Mouse (Mus musculus): Measurements from ENCODE around the gene Ccdc158.

The Ccdc158 gene

GRCm38 (mm10) chr5:92604452-92605247 lies 70.4 kb downstream of the Ccdc158 start:
- in situ Hi-C loops (cut with MboI; ENCODE audit: low sequenced_read_pairs): no loop called here

DNA sequence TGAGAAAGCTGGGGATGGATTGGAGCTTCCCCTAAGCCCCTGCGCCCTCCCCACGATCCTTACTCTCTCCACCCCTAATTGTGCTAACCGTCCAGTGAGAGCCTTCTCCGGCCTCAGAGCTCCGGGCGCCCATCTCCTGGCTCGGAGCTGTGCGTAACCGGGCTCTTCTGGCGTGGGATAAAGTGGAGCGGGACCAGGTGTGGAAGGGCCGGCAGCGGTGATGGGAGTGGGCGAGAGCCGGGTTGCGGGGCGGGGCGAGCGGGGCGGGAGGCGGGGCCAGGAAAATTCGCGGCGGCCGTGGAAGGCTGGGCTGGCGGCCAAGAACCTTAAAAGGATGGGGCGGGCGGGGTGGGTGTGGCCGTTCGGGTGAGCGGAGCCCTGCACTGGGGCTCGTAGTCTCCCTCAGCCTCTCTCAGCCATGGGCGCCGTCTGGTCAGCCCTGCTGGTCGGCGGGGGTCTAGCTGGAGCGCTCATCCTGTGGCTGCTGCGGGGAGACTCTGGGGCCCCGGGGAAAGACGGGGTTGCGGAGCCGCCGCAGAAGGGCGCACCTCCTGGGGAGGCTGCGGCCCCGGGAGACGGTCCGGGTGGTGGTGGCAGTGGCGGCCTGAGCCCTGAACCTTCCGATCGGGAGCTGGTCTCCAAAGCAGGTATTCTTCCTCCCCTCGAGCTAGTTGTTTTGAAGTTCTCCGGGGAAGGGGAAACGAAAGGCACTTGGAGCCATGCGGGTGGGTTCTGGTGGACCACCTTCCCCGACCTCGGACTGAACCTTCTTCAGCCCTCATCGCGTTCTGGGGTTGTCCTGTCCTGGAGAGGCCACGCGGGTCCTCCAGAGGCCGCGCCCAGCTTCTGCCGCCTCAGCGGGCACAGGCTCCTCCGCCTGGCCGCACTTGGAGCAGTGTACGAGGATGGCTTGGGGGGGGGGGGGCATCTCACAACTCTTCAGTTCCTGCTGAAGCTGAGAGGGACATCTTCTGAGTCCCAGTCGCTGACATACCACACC lies 72.1 kb downstream of the Ccdc158 start, which contains the start of gene Stbd1:
TSS of gene Stbd1 (plus strand) at position 351 of the 1,000 bp plus-strand sequence.
- in situ Hi-C loops (cut with MboI; ENCODE audit: low sequenced_read_pairs): no loop called here

- in situ Hi-C loops (cut with MboI; ENCODE audit: low sequenced_read_pairs): no loop called here
These were observed 76.0 kb downstream of the Ccdc158 start for GRCm38 (mm10) chr5:92599030-92599429.

- in situ Hi-C loops (cut with MboI; ENCODE audit: low sequenced_read_pairs): no loop called here
These were observed 78.2 kb downstream of the Ccdc158 start for GRCm38 (mm10) chr5:92596865-92597264.

GRCm38 (mm10) chr5:92595026-92595425 lies 80.0 kb downstream of the Ccdc158 start:
- in situ Hi-C loops (cut with MboI; ENCODE audit: low sequenced_read_pairs): no loop called here

DNA sequence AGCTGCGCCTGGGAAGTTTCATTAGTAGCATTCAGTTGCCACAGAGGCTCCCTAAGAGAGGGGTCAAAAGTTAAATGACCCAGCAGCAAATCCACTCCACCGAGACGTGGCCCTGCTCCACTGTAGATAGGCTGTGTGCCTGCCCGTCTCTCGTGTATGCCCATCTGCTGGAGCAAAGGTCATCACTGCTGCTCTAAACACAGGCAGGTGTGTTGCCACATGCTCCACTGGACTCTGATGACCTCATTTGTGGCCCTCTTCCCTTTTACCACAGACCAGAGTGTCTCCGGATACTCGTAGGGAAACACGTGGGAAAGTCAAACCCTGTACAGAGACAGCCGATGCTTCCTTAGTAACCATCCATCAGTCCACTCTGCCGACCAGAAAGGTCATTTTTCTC lies 89.1 kb downstream of the Ccdc158 start:
- in situ Hi-C loops (cut with MboI; ENCODE audit: low sequenced_read_pairs): no loop called here

DNA sequence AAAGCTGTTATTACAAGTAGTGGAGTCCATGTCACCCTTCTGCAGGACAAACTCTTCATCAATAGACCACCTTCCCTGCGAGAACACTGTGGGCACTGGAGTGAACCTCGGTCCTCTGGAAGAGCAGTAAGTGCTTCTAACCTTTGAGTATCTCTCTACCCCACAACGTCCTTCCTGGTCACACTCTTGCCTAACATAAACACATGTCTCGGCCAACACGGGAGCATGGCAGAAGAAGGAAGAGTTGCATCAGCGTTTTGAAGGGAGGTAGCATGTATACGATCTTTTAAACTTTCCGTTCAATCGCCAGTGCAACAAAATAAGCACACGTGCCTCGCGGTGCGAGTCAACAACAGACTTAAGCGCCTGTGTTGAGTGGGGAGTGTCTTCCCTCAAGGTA lies 95.5 kb downstream of the Ccdc158 start:
- in situ Hi-C loops (cut with MboI; ENCODE audit: low sequenced_read_pairs): no loop called here

DNA sequence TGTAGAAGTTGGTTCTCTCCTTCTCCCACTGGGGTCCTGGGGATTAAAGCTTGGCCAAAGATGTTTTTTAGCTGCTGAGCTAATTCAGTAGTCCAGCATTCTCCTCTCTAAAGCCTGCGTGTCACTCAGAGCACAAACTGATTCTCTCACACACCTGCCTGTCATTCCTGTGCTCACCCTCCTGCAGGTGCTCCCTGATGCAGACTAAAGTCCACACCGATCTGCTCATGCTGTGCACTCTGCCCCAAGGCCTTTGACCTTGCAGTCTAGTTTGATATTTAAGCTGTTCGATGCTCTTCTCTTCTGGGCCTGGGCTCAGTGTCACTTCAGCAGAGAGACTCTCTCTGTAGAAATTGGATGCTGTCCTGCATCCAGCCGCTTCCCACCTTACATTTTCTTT lies 103.8 kb downstream of the Ccdc158 start:
- in situ Hi-C loops (cut with MboI; ENCODE audit: low sequenced_read_pairs): no loop called here

DNA sequence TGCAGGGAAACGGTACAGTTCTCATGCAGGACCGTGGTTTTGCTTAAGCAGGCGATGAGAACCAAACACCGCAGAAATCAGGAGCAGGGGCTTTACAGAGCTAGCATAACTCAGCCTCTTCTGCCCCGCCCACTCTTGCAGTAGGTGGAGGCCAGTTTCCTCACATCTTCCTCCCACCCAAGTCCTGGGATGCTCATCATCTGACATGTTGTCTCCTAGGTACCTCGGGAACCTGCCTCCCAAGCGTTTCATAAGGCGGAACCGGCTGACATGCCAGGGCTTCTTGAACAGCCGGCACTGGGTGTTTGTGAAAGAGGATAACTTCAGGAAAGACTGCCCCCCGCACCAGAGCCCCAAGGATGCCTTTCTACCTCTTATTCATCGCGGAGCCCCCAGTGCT lies 113.1 kb downstream of the Ccdc158 start:
- in situ Hi-C loops (cut with MboI; ENCODE audit: low sequenced_read_pairs): no loop called here

DNA sequence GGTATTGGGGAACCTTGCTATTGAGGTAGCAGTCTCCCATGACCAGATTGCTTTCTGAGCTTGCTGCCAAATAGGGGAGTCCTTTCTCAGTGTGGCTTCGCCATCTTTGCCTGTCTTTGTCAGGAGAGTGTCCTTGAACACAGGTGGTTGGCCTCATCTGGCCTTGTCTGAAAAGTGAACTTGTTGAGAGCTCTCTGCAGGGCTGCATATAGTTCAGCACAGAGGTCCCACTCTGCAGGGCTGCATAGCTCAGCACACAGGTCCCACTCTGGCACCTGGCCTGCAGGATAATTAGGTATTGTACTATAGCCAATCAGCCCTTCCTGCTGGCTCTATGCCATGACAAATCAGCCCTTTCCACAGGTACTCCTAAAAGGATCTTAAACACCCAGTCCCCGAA lies 114.9 kb downstream of the Ccdc158 start:
- in situ Hi-C loops (cut with MboI; ENCODE audit: low sequenced_read_pairs): no loop called here

All from CH12F3 (cell line).